Mouse (Mus musculus): ENCODE measurements around the gene Znhit1. TPM values are rescaled to one million over a fixed set of nuclear protein-coding genes. Genes with fewer than 3 reads are reported as not detected.

The Znhit1 gene
- 10 to 100 TPM; 86.2 to 88.5 TPM for total RNA-seq (2021)

DNA sequence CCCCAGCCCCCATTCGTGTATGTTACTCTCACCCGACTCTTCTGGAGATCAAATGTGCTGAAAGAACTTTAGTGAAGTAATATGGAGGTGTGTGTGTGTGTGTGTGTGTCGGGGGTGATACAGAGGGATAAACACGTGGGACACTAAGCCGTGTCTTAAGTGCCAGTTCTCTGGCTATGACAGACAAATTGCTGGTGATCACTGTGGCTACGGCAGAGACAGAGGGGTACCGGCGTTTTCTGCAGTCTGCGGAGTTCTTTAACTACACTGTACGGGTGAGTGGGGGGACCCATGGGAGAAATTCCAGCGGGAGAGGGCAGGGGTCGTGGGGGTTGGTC lies at the start of gene Znhit1:
Gene Znhit1, minus strand, starts transcription at position 88 of the 338 bp plus-strand sequence.
- DNase-seq (ENCODE audit: low spot score in 2 of 2), result no peak
- intact Hi-C loops (cut with DNase I), result loop anchor here (1.0 to 2.0 kb wide), 2 partner anchors 35 to 43 kb away; partner anchors contain the start of gene Fis1

DNA sequence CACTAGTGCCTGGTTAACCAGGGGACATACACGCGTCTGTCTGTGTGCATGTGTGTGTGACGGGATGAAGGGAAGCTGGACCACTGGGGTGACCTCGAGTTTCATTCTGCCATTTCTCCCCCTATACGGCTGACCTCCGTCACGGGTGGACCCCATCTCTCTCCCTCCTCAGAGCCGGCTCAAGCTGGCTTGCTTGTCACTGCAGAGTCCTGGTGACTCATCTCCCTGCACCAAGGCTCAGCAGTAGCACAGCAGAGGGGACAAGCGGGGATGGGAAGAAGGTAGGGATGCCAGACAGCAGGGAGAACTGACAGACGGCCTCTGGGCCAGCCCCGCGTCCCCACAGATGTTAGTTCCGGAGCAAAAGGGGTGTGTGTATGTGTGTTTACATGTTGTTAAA lies 48.4 kb upstream of the Znhit1 start:
- DNase-seq (ENCODE audit: low spot score in 2 of 2), result peak; percentile 37 to 67
- intact Hi-C loops (cut with DNase I), result loop anchor here (10.0 kb wide), 1 partner anchor 499 kb away; the partner anchor contains the start of genes Epo and Gnb2

DNA sequence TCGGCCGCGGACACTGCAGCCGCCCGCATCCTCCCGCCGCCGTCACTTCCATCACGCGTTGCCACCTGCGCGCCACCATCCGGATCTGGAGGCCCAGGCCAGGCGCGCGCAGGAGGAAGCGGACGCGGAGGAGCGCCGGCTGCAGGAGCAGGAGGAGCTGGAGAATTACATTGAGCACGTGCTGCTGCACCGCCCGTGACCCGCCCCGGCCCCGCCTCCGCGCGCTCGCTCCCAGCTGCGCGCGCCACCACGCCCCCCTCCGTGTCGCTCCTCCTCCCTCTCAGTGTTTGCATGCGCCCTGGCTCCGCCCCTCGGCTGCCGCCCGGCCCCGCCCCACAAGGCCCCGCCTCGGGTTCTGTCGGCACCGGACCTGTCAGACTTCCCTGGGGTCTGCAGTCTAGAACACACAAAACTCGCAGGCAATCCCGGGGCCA lies 44.8 kb upstream of the Znhit1 start:
- peak; percentile 82 to 88 for DNase-seq (ENCODE audit: low spot score in 2 of 2)
- intact Hi-C loops (cut with DNase I), result loop anchor here (2.0 to 10.0 kb wide), 3 partner anchors 70 to 502 kb away; partner anchors contain the start of genes Epo and Gnb2

DNA sequence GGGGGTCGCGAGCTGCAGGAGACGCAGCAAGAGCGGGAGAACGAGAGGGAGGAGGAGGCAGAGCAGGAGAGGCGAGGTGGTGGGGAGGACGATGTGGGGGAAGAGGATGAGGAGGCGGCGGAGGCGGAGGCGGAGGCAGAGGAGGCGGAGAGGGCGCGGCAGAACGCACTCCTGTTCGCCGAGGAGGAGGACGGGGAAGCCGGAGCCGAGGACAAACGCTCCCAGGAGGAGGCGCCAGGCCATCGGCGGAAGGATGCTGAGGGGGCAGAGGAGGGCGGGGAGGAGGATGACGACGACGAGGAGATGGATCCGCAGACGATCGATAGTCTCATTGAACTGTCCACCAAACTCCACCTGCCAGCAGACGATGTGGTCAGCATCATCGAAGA lies 44.2 kb upstream of the Znhit1 start:
- intact Hi-C loops (cut with DNase I), result loop anchor here (2.0 to 10.0 kb wide), 3 partner anchors 71 to 503 kb away; partner anchors contain the start of genes Epo and Gnb2
- peak; percentile 68 to 71 for DNase-seq (ENCODE audit: low spot score in 2 of 2)

DNA sequence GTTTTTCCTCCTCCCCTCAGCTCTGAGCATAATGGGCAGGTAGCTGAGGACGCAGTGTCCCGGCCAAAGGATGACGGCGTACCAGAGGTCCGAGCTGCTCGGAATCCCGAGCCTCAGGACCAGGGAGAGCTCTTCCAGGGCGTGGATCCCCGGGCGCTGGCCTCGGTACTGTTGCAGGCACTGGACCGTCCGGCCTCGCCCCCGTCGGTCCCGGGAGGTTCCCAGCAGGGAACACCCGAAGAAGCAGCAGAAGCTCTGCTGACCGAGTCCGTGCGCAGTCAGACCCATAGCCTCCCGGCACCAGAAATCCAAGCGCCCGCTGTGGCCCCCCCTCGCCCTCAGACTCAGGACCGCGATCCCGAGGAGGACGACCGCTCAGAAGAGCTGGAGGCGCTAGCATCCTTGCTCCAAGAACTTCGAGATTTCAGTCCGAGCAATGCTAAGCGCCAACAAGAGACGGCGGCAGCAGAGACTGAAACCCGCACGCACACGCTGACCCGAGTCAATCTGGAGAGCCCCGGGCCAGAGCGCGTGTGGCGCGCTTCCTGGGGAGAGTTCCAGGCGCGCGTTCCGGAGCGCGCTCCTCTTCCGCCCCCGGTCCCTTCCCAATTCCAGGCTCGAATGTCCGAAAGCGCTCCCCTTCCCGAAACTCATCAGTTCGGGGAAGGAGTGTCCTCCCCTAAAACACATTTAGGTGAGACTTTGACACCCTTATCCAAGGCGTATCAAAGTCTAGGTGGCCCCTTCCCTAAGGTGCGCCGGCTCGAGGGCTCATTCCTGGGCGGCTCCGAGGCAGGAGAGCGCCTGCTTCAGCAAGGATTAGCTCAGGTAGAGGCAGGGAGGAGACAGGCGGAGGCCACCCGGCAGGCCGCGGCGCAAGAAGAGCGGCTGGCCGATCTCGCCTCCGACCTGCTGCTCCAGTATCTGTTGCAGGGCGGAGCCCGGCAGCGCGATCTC lies 43.5 kb upstream of the Znhit1 start:
- DNase-seq (ENCODE audit: low spot score in 2 of 2), result peak; percentile 35 to 39
- intact Hi-C loops (cut with DNase I), result loop anchor here (2.0 to 10.0 kb wide), 4 partner anchors 45 to 503 kb away; partner anchors contain the start of genes Epo, Gnb2 and Plod3

DNA sequence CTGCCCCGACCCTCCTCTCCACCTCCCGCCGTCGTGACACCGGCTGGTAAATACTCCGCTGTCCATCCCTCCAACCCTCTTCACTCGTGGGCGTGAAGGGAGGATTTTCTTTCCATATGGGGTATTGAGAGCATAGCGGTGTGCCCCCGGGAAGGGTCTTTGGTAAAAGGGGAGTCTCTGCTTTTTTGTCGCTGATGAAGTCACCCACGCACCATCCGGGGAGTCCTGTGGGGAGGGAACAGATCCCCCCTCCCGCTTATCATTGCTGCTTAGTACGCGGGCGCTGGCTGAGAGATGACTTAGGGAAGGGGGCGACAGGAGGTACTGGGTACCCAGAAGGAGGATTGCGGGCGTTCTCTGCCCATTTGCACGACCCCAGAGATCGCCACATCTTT lies 42.6 kb upstream of the Znhit1 start:
- intact Hi-C loops (cut with DNase I), result loop anchor here (2.0 to 10.0 kb wide), 2 partner anchors 44 to 504 kb away; partner anchors contain the start of genes Epo, Gnb2 and Plod3
- DNase-seq (ENCODE audit: low spot score in 2 of 2), result peak in 1 of 2 experiments; percentile 66

DNA sequence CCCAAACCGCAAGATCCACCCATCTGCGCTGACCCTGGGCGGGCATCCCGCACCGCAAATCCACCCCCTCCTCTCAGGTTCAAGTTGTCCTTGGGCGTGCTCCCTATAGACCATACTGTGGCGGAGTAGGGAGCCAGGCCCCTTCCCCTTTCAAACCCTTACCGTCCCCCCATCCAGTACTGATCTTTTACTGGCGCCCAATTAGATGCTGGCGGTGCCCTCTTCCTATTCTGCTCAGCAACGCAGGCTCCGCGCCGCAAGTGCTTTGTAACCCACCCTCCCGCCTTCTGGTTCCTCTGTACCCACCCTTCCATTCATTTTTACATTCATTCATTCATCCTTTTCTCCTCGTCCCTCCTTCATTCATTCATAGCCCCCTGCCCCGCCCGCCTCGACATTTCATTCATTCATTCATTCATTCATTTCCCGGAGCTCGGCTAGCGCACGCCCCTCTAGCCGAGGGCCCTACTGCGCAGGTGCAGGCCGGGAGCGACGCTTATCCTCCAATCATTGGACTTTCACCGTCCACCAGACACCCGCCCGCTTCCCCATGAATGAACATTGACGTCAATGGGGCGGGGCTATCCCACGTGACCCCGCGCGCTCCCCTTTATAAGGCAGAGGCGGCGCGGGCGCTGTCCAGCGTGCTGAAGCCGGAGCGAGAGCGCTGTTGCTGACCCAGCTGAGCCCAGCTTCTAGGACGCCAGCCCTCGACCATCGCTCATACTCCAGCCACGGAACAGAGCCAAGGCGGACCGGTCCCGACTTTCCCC lies 42.0 kb upstream of the Znhit1 start:
- intact Hi-C loops (cut with DNase I), result loop anchor here (2.0 to 10.0 kb wide), 2 partner anchors 43 to 505 kb away; partner anchors contain the start of genes Epo, Gnb2 and Plod3
- peak; percentile 95 to 97 for DNase-seq (ENCODE audit: low spot score in 2 of 2)

DNA sequence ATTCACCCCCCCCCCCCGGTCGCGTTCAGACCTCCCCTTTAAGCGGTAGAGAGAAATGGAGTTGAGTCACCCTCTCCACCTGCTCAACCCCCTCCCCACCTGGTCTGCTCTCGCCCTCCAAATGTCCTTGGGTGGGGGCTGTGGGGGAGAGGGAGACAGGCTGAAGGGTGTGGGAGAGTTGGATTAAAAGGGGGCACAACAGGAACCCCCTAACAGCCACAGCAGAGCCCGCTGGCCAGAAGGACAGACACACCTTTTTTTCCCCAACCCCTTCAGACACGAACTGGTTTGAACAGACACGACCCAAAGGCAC lies 41.4 kb upstream of the Znhit1 start:
- intact Hi-C loops (cut with DNase I), result no loop called here
- no peak for DNase-seq (ENCODE audit: low spot score in 2 of 2)

DNA sequence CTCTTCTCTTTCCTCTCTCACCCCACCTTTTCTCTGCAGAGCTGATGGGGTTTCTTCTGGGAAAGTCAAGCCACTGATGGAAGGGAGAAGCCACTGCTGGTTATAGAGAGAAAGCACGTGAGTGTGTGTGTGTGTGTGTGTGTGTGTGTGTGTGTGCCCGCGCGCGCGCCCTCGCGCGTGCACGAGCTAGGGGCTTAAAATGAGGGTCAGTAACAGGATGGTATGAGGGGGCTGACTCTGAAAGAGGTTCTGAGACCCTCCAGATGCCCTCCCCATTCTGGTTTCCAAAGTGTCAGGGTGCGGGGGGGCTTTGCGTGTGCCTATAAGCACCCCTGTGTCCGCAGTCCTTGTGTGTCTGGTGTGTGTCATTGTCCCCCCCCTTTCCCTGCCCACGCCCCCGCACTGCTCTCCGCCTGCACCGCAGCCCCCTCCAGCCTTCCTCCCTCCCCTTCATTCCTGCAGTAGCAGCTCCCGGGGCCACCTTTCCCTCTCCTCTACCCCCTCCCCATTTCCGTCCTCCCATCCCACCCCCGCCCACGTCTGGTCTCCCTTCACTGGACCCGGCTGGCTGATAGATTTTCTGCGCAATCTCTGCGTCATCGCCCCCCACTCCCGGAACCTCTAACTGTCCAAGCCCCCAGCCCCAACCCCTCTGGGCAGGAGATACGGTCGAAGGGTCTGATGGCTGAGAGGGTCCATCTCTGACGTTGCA lies 40.9 kb upstream of the Znhit1 start:
- DNase-seq (ENCODE audit: low spot score in 2 of 2), result no peak
- intact Hi-C loops (cut with DNase I), result no loop called here

DNA sequence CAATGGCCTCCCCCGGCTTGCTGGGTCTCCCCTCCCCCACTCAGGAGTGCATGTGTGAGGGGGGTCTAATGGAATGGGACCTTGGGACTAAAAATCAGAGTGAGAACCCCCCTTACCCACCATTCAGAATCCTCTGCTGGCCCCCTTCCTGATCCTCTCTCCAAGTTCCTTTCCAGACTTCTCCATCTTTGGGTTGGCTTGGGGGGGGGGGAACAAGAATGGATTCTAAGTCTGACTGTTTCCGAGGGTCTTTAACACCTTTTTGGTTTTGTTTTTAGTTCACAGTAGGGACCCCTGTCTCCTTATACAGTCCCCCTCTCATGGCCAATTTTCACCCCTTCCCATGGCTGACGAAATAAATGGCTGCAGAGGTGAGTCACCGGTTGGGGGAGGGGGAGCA lies 38.3 kb upstream of the Znhit1 start, which contains the start of gene Vgf:
Gene Vgf, plus strand, starts transcription at position 301 of the 400 bp plus-strand sequence.
- intact Hi-C loops (cut with DNase I), result no loop called here
- no peak for DNase-seq (ENCODE audit: low spot score in 2 of 2)

DNA sequence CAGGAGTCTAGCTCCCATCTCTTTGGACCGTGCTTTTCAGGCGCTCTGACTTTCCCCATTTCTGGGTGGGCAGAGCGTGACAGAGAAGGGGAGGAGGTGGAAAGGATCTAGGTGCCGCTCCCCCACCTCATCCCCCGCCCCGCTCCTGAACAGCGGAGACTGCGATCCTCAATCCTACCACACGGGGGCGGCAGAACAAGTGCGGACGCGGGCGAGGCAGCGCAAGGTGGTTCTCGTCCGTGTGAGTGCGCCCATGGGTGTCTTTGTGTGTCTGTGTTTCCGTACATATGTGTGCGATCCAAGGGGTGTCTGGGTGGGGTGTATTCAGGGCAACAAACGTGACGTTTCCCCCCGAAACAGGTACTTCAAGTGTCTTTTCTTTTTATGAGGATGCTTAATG lies 37.3 kb upstream of the Znhit1 start:
- peak; percentile 79 to 85 for DNase-seq (ENCODE audit: low spot score in 2 of 2)
- intact Hi-C loops (cut with DNase I), result loop anchor here (2.0 kb wide), 1 partner anchor 82 kb away; no protein-coding TSS in a partner anchor

DNA sequence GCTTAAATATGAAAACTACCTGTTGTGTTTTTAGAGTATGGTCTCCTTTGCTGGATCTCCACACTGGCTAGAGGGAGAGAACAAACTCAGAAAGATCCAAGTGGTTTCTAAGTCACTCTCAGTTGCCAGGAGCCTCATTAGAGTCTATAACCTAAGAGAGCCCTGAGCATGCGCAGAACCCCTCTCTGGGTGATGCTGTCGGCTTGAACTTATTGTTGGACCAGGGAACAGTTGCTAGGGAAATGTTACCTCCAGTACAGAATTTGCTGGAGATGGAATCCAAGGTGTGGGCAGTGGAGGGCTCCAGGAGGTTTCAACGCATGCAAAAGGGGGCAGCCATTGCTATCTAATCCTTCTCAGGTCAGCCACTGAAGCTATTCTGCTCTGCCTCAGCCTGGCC lies 36.5 kb upstream of the Znhit1 start:
- intact Hi-C loops (cut with DNase I), result loop anchor here (2.0 kb wide), 1 partner anchor 82 kb away; no protein-coding TSS in a partner anchor
- no peak for DNase-seq (ENCODE audit: low spot score in 2 of 2)

DNA sequence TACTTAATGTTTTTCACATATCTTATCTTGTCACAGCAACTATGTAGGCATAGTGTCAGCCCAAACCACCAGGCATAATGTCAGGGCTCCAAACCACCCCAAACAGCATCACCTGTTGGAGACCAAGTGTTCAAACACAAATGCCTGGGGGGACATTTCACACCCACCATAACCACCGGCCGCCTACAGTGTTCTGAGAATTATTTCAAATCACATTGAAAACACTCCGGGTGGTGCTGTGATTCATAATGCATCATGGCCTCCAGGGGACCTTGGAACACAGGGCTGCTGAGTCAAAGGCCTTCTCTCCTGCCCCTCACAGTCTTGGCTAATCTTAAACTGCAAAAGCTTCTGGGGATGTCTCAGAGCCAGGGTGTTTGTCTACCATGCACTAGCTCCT lies 28.1 kb upstream of the Znhit1 start:
- intact Hi-C loops (cut with DNase I), result no loop called here
- no peak for DNase-seq (ENCODE audit: low spot score in 2 of 2)

DNA sequence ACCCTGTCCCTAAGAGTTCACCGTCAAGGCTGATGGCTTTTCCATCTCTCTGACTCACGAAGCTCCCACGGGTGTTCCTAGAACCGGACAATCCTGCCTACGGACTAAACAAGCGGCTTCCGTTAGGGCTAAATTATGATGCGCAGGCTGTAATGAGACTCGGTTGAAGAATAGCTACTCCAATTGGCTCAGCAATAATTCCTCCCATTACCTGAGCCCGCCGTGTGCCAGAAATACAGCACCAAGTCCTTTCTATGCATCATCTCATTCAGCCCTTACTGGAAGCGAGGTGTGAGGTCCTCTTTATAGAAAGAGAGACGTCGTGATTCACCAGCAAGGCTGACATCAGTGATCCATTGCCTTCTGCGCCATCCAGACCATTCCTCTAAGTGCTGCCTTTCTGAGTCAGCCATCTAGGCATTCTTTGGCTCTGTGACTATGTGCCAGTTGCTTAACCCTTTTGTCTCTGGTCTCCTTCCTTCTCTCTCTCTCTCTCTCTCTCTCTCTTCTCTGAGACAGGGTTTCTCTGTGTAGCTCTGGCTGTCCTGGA lies 24.7 kb upstream of the Znhit1 start:
- intact Hi-C loops (cut with DNase I), result no loop called here
- DNase-seq (ENCODE audit: low spot score in 2 of 2), result no peak

DNA sequence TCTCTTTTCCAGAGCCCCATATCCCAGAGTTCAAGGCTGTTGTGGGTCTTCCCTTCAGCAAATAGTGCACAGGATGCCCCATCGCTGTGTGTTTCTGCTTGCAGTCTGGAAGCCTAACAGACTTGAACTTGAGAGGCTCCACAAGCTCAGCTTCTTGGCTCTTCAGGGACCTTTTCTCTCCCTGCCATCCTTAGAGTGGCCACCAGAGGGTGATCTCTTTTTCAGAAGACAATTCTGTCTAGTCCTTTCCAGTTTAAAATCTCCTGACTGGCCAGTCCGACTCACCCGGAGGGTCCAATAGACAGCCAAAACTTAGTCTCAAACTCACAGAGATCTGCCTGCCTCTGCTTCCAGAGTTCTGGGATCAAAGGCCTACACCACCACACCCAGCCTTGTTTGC lies 22.2 kb upstream of the Znhit1 start:
- intact Hi-C loops (cut with DNase I), result no loop called here
- DNase-seq (ENCODE audit: low spot score in 2 of 2), result peak; percentile 47 to 67

DNA sequence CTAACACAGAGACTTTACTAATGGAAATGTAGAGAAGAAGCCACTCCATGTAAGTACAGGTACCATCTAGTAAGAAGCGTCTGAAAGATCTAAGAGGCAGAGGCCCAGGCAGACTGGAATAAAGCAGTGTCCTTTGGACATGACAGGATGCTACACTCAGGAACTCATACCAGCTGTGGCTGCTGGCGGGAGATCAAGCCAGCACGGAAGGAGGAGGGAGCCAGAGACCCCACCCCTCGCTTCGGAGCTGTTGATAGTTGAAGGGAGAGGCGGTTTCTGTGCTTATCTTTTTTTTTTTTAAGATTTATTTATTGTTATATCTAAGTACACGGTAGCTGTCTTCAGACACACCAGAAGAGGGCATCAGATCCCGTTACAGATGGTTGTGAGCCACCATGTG lies 19.5 kb upstream of the Znhit1 start:
- DNase-seq (ENCODE audit: low spot score in 2 of 2), result no peak
- intact Hi-C loops (cut with DNase I), result no loop called here

DNA sequence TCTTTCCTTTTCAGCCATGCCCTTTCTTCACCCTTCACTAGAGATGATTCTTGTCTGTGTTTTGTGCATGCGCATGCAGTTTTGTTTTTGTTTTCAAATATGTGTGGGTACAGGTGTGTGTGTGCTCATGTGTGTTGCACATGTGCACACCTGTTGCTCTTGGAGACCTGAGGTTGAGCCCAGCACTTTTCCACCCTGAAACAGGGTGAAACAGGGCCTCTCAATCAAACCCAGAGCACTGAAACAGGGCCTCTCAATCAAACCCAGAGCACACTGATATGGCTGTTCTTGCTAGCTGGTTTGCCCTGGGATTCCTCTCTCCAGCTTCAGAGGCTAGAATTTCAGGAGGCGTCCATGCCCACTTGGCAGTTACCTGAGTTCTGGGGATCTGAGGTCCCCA lies 12.8 kb upstream of the Znhit1 start:
- intact Hi-C loops (cut with DNase I), result no loop called here
- no peak for DNase-seq (ENCODE audit: low spot score in 2 of 2)

DNA sequence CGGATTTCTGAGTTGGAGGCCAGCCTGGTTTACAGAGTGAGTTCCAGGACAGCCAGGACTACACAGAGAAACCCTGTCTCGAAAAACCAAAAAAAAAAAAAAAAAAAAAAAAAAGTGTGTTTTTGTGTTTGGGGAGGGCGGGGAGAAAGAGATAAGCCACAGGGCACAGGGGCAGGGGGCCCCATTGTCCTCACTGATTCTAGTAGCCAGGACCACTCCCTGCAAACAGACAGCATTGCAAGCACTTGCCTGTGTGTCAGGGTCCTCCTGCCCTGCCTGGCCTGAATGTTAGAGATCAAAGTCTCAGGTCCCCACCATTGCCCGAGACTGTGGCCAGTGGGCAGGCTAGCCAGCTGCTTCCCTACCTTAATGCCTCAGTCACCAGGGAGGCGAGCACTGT lies 11.6 kb upstream of the Znhit1 start:
- no peak for DNase-seq (ENCODE audit: low spot score in 2 of 2)

DNA sequence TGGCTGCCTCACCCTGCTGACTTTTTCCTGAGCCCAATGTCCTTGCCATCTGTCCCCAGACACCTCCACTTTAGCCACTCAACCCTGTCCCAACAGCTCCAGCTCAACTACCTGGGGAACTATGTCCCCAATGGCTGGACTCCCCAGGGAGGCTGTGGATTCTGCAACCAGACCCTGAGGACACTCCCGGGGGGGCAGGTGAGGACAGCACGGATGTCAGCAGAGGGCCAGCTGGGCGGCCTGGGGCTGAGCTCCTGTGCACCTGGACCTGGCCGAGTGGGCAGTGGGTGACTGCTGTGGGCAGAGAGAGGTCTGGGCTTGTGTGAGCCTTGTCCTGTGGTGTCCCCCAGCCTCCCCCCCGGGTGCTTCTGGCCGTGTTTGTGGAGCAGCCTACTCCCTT lies 2.0 kb upstream of the Znhit1 start:
- intact Hi-C loops (cut with DNase I), result loop anchor here (2.0 kb wide), 1 partner anchor 31 kb away; no protein-coding TSS in a partner anchor
- DNase-seq (ENCODE audit: low spot score in 2 of 2), result no peak

More for the DNA sequence above, 11.6 kb upstream of the Znhit1 start:
- intact Hi-C loops (cut with DNase I), result no loop called here
